Mouse (Mus musculus) spleen, adult 12 weeks (tissue): ENCODE measurements around the gene Fmnl1.
A peak's percentile ranks its signal among the peaks of the same experiment; 100 is the strongest.

ENCODE experiments used
- DNase-seq: peaks from one replicate; pipeline ENCODE4 v3.0.0; 2022; ENCODE audit warnings: low spot score

The Fmnl1 gene

DNA sequence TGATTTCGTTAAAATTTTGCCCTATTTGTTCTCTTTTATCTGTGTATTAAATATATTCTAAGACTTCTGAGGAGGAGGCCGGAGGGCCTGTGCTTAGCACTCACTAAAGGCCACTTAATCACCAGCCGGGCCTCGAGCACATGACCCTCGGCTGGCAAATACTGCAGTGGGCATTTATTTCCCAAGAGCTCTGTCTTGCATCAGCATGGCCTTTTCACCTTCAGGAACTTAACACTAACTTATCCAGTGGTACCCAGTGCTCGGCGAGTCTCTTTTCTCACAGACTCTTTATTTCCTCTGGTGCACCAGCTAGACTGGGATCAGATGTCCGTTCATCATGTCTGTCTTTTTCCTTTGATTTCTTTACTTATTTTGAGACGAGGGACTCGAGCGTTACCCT, 10.2 kb upstream of the Fmnl1 start:
- no peak for DNase-seq

DNA sequence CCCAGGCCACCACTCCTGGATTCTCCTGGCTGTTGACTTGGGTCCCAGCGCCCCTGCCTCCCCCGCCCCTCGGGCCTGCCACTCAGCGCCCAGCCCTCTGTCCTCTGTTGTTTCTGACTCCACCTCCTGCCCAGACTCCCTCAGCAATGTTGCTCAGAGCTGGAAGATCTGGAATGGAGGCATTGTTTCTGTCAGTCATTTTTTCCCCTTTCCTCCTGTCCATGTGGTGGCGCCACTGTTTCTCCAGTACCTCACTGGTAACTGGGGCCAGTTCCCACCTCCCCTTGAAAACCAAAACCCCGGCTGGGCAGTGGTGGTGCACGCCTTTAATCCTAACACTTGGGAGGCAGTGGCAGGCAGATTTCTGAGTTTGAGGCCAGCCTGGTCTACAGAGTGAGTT, 9.5 kb upstream of the Fmnl1 start:
- DNase-seq: no peak

- DNase-seq: no peak
These were observed 8.8 kb upstream of the Fmnl1 start for GRCm38 (mm10) chr11:103162132-103162531.

- no peak for DNase-seq
These were observed 6.5 kb upstream of the Fmnl1 start for GRCm38 (mm10) chr11:103164391-103164790.

DNA sequence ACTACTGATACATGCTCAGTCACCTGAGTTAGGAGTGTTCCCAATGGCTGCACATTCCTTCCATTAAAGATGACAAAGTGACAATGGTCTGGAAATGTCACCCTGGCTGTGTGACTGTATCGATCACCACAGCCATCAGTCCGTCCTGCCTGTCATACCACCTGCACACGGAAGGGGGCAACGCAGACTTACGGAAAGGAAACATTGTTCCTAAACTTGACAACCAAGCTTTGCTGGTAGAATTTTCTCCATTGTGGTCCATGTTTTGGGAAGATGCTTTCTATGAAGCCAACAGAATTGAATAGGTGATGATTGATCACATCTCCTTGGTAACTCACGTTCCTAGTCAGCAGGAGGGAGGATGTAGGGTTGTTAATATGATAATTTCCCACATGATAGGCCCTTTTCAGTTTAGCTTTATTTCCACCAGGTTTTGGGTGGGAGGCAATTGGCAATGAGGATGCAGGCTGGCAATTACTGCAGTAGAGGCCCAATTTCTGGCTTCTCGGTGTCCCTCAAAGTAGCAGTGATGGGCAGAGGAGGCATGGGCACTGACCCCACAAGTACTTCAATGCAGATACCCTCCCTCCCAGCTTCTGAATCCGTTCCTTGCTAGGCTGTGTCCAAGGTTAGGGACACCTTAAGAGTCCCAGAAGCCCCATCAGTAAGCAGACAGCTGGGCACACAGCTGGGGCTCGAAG, 2.1 kb upstream of the Fmnl1 start:
- peak; percentile 51 for DNase-seq

DNA sequence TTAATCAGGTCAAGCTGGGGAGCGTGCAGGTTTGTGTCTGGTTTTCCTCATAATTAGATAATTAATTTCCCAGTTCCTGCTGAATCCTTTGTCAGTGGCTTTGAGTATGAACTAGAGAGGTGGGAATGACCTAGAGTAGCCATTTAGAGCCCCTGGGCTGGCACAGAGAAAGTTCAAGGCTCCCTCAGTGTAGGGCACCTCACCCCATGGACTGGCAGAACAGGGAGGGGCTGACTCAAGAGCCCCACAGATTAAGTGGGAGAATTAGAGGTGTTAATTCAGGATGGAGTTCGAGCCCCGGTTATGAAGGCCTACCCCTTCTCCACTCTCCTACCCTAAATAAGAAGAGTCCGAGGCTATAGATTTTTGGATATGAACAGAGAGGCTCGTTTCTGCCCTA, 1.2 kb upstream of the Fmnl1 start:
- DNase-seq: no peak

DNA sequence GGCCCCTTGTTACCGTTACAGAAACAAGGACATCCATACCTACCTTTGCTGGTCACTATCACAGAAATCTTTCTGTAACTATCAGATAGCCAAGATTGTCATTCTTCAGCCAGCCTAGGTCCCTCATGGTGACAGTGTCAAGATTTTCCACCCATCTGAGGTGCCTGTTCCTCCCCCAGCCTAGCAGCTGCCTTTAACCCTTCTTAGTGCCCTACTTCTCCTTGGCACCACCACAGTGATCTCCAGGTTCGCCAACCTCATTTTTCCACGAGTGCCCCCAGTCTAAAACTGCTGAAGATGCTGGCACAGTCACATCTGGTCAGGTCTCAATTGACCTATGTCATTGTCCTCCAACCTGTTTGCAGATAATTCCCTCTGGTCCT, 805 bp upstream of the Fmnl1 start:
- no peak for DNase-seq

DNA sequence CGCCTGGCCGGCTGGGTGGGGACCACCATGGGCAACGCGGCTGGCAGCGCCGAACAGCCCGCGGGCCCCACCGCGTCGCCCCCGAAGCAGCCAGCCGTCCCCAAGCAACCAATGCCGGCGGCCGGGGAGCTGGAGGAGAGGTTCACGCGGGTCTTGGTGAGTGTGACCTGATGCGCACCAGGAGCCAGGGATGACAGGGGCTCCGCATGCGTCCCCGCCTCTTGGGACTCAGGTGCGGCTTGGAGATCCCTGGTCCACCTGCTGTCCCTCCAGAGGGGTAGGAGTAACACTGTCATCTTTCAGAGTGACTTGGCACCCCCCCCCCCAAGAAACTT, 346 bp downstream of the Fmnl1 start:
- no peak for DNase-seq

GRCm38 (mm10) chr11:103171703-103172391, 940 bp downstream of the Fmnl1 start:
- DNase-seq: no peak

GRCm38 (mm10) chr11:103172392-103173040, 1.6 kb downstream of the Fmnl1 start:
- DNase-seq: no peak

DNA sequence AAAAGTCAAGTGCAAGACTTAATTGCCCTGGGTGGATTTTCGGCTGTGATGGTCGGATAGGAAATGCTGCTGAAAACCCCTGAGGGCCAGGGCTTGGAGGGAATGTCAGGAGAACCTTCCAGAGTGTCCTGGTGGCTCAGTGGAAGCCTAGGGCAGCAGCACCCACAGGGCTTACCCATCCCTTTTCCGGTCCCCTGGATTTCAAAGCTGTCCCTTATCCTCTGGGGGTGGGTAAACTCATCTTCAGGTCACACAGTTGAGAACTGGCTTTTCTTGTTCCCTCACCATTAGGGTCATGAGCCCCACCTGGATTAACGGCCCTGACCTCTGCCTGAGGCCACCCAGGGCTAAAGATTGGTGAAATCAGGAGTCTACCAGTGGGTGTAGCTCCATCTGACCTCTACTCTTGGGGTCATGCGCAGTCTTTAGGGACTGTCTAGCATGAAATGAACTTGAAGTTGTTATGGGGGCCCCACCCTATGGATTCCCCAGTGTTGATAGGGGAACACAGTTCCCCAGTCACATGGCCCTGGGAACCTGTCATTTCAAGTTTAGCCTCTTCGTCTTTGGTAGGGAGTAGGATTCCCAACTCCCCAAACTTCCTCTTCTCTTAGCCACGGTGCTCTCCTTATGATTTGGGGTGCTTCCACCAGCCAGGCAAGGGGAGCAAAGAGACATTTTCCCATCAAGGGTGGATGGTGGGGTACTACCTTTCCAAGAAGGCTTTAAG, 2.3 kb downstream of the Fmnl1 start:
- DNase-seq: no peak

- DNase-seq: no peak
These were observed 3.0 kb downstream of the Fmnl1 start for GRCm38 (mm10) chr11:103173771-103174344.

DNA sequence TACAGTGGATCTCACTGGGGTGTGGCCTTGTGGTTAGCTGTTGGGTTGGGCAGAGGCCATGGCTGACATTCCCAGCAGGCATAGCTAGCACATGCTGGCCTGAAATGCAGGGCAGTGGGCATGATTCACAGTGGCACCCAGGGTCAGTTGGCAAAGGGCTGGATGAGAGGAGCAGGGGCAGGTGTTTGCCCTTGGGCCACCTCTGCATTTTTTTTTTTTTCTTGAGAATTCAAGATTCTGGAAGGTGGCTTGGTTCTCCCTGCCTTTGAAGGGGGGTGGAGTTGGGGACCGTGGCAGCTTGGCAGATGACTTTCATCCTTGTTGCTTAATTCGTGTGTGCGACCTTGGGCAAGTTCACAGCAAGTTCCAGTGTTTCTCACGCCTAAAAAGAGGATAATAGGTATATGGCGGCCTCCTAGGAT, 3.5 kb downstream of the Fmnl1 start:
- no peak for DNase-seq

DNA sequence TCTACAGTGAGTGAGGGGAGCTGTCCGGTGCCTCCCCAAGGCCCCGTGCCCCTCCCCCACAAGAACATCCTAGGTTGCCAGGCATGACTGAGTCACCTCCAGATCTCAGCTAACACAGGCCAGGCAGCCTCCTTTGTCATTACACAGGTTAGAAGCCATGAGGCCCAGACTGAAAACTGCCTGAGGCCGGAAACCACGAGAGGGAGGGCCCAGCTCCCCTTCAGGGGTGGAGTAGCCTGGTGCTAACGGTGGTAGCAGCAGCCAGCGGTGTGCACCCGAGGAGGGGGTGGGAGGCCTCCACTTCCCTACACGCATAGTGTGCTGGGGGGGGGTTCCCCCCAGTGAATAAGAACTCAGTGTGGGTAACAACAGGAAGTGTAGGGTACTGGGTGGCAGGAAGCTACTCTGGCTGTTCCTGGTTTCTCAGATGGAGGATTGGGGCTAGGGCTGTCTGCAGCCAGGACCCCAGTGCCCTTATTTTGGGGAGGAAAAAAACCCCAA, 4.0 kb downstream of the Fmnl1 start:
- DNase-seq: peak; percentile 71

GRCm38 (mm10) chr11:103175688-103176442, 5.0 kb downstream of the Fmnl1 start:
- DNase-seq: no peak

DNA sequence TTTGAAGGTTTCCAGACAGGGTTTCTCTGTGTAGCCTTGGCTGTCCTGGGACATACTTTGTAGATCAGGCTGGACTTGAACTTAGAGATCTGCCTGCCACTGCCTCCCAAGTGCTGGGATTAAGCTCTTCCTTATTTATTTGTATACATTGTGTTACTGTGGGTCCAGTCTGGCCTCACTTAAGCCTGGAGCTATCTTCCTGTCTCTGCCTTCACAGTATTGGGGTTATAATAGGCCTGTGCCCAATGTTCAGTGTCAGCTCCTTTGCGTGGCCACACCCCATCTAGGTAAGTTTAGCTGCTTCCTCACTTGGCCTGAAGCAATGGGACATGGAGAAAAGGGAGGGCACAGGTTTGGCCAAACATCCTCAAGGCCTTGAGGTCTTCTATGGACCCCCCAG, 5.6 kb downstream of the Fmnl1 start:
- no peak for DNase-seq

DNA sequence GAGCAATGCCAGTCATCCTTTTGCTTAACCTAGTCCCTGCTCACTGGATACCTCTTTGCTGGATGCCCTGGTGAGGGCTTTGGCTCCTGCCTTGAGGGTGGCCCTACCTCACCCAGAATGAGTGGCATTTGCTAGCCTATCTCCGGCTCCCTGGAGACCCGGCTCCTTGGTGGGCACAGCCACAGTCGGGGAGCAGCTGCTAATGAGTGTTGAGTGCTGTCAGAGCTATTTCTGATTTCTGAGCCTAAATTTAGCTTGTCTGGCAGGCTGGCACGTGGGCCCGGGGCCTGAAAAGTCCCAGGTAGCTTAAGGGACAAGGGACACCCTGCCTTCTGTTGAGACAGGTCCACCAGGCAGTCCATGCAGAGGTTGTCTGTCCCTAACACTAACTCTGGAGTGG, 6.3 kb downstream of the Fmnl1 start:
- DNase-seq: no peak

- no peak for DNase-seq
These were observed 7.0 kb downstream of the Fmnl1 start for GRCm38 (mm10) chr11:103177815-103178485.

DNA sequence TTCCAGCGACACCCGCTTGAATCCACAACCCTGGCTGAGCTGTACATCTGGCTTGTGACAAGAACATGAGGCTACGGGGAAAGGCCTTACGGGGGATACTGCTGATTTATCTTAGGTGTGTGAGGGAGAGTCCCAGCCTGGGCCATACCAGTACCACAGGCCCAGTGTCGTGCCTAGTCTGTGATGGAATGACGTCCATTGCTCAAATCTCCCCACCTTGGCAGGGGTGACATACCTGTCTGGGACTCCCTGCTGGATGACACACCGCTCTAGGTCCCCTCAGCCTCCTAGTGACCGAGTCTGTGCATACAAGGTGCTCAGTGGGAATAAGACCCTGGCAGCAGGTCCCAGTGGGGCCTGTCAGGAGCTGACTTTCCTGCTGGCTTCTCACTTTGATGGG, 7.8 kb downstream of the Fmnl1 start:
- DNase-seq: no peak

DNA sequence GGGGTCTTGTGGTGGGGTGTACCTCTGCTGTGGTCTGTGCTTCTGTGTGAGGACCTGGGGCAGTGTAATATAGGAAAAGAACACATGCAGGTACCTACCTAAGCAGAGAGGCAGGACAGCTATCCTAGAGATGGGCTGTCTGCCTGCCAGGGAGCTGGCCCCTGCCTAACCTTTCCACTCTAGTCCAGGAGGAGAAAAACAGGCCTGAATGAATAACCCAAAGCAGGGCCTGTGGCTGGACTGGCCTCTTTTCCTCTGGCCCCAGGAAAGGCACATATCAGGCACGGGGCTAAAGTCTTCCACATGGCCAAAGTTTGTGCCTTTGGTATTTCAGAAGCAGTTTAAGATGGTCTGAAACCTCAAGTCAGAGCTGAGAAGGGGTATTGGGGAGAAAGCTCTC, 9.5 kb downstream of the Fmnl1 start:
- DNase-seq: no peak

GRCm38 (mm10) chr11:103181349-103181748, 10.4 kb downstream of the Fmnl1 start:
- no peak for DNase-seq
